Mouse (Mus musculus) midbrain, embryonic 15.5 days (tissue): ENCODE measurements at regions not wholly inside any gene's neighbourhood (a gene's known extent, or its start where the extent isn't known, plus 50 kb on each side); places are given as distances from the start of the nearest gene placed in this dataset.
A peak's percentile ranks its signal among the peaks of the same experiment; 100 is the strongest.

ENCODE experiments used
- ATAC-seq: fragments of 200-750 bp; cut with Nextera tagmentation; replicated peaks from 2 replicates; pipeline ENCODE4 v1.8.0; 2017; ENCODE audit warnings: moderate TSS enrichment
- H3K27ac ChIP-seq: fragments of 300-500 bp; sonication (generic); 2 replicates; pipeline ENCODE4 v1.5.1; 2015; ENCODE audit warnings: mild to moderate bottlenecking, inconsistent platforms
- H3K27me3 ChIP-seq: fragments of 300-500 bp; sonication (generic); replicated peaks from 2 replicates; pipeline ENCODE4 v1.6.1; 2015; ENCODE audit warnings: inconsistent platforms
- H3K36me3 ChIP-seq: fragments of 300-500 bp; sonication (generic); replicated peaks from 2 replicates; pipeline ENCODE4 v1.6.1; 2015; ENCODE audit warnings: inconsistent platforms
- H3K4me1 ChIP-seq: fragments of 300-500 bp; sonication (generic); 2 replicates; pipeline ENCODE4 v1.6.1; 2015; ENCODE audit warnings: inconsistent platforms
- H3K4me2 ChIP-seq: fragments of 300-500 bp; sonication (generic); 2 replicates; pipeline ENCODE4 v1.6.1; 2015; ENCODE audit warnings: inconsistent platforms, mild to moderate bottlenecking, moderate library complexity
- H3K4me3 ChIP-seq: fragments of 300-500 bp; sonication (generic); 2 replicates; pipeline ENCODE4 v1.5.1; 2015; ENCODE audit warnings: mild to moderate bottlenecking, inconsistent platforms
- H3K9ac ChIP-seq: fragments of 300-500 bp; sonication (generic); 2 replicates; pipeline ENCODE4 v1.6.1; 2015; ENCODE audit warnings: mild to moderate bottlenecking, inconsistent platforms
- H3K9me3 ChIP-seq: fragments of 300-500 bp; sonication (generic); 2 replicates; pipeline ENCODE4 v1.6.1; 2016; ENCODE audit warnings: inconsistent platforms
- WGBS: fragments of 180-500 bp; shearing (Covaris S2); methylation state at CpG from one replicate; pipeline ENCODE4 v1.1.7; 2015; ENCODE audit warnings: mixed read lengths; 5-methylcytosine and 5-hydroxymethylcytosine counted together

- H3K9me3 ChIP-seq = no peaks in the 10 kb centered on the region
- WGBS = 84% methylated on average over 2 of the region's 2 CpGs
- H3K36me3 ChIP-seq = no peaks in the 10 kb centered on the region
- H3K9ac ChIP-seq = no peak overlapping the region
- H3K4me3 ChIP-seq = no peak overlapping the region
- peaks cover 9% of the 10 kb centered on the region for H3K4me1 ChIP-seq
- no peak overlapping the region for H3K4me2 ChIP-seq
- no peaks in the 10 kb centered on the region for H3K27me3 ChIP-seq
- no peak for ATAC-seq
- H3K27ac ChIP-seq = no peak overlapping the region
Measured at GRCm38 (mm10) chr9:27453476-27453875, 56.9 kb downstream of the Spata19 start.

GRCm38 (mm10) chr9:27453924-27454652 is 57.5 kb downstream of the Spata19 start:
- ATAC-seq = no peak
- Histone ChIP-seq H3K27ac (no peak overlapping the region), H3K36me3 (no peaks in the 10 kb centered on the region), H3K27me3 (no peaks in the 10 kb centered on the region), H3K9ac (no peak overlapping the region), H3K4me1 (peaks cover 9% of the 10 kb centered on the region), H3K4me3 (no peak overlapping the region), H3K9me3 (no peaks in the 10 kb centered on the region), H3K4me2 (no peak overlapping the region)
- WGBS = 64% methylated on average over 10 of the region's 10 CpGs

- no peak overlapping the region for H3K9ac ChIP-seq
- H3K4me2 ChIP-seq = no peak overlapping the region
- H3K9me3 ChIP-seq = no peaks in the 10 kb centered on the region
- H3K27me3 ChIP-seq = no peaks in the 10 kb centered on the region
- H3K4me1 ChIP-seq = no peaks in the 10 kb centered on the region
- H3K4me3 ChIP-seq = no peak overlapping the region
- no peaks in the 10 kb centered on the region for H3K36me3 ChIP-seq
- no peak overlapping the region for H3K27ac ChIP-seq
- ATAC-seq = no peak
- WGBS = 9% methylated on average over 3 of the region's 3 CpGs
Measured at GRCm38 (mm10) chr9:27458335-27459040, 61.9 kb downstream of the Spata19 start.

GRCm38 (mm10) chr9:27461029-27461428 is 64.4 kb downstream of the Spata19 start:
- Histone ChIP-seq H3K27ac (no peak overlapping the region), H3K27me3 (no peaks in the 10 kb centered on the region), H3K9me3 (no peaks in the 10 kb centered on the region), H3K4me3 (no peak overlapping the region), H3K9ac (no peak overlapping the region), H3K4me1 (no peaks in the 10 kb centered on the region), H3K4me2 (no peak overlapping the region), H3K36me3 (no peaks in the 10 kb centered on the region)
- ATAC-seq = 0 out of 2 replicates have a peak, but pooled peaks have one; percentile 48
- 39% methylated on average over 8 of the region's 8 CpGs for WGBS

GRCm38 (mm10) chr9:27464006-27464405 is 67.4 kb downstream of the Spata19 start:
- H3K4me2 ChIP-seq = no peak overlapping the region
- ATAC-seq = no peak

GRCm38 (mm10) chr9:27475468-27475867 is 78.9 kb downstream of the Spata19 start:
- no peak for ATAC-seq
- Histone ChIP-seq H3K4me1 (peaks cover 9% of the 10 kb centered on the region; the same call in 1 of the 2 replicates), H3K27ac (no peak overlapping the region), H3K36me3 (no peaks in the 10 kb centered on the region), H3K9ac (no peak overlapping the region), H3K4me2 (no peak overlapping the region), H3K27me3 (no peaks in the 10 kb centered on the region), H3K4me3 (no peak overlapping the region), H3K9me3 (no peaks in the 10 kb centered on the region)
- WGBS = 83% methylated on average over 10 of the region's 10 CpGs

More at GRCm38 (mm10) chr9:27464006-27464405, 67.4 kb downstream of the Spata19 start:
- no peaks in the 10 kb centered on the region for H3K4me1 ChIP-seq
- H3K27me3 ChIP-seq = no peaks in the 10 kb centered on the region
- H3K27ac ChIP-seq = no peak overlapping the region
- no peak overlapping the region for H3K4me3 ChIP-seq
- H3K36me3 ChIP-seq = no peaks in the 10 kb centered on the region
- H3K9ac ChIP-seq = no peak overlapping the region
- 90% methylated on average over 1 of the region's 1 CpGs for WGBS
- no peaks in the 10 kb centered on the region for H3K9me3 ChIP-seq

- peaks cover 9% of the 10 kb centered on the region; the same call in 1 of the 2 replicates for H3K4me1 ChIP-seq
- no peaks in the 10 kb centered on the region for H3K36me3 ChIP-seq
- H3K9me3 ChIP-seq = no peaks in the 10 kb centered on the region
- no peak overlapping the region for H3K4me3 ChIP-seq
- H3K4me2 ChIP-seq = no peak overlapping the region
- 49% methylated on average over 5 of the region's 5 CpGs for whole genome bisulfite sequencing
- no peak overlapping the region for H3K27ac ChIP-seq
- H3K9ac ChIP-seq = no peak overlapping the region
- ATAC-seq = no peak
- H3K27me3 ChIP-seq = no peaks in the 10 kb centered on the region
Measured at GRCm38 (mm10) chr9:27476636-27477035, 80.0 kb downstream of the Spata19 start.

- ATAC-seq = 0 out of 2 replicates have a peak, but pooled peaks have one; percentile 33
- 54% methylated on average over 4 of the region's 4 CpGs for WGBS
- H3K27ac ChIP-seq = no peak overlapping the region
Measured at GRCm38 (mm10) chr9:27477079-27477687, 80.6 kb downstream of the Spata19 start.

GRCm38 (mm10) chr9:27478346-27478745 is 81.7 kb downstream of the Spata19 start:
- Histone ChIP-seq H3K9ac (no peak overlapping the region), H3K36me3 (no peaks in the 10 kb centered on the region), H3K4me1 (peaks cover 9% of the 10 kb centered on the region; the same call in 1 of the 2 replicates), H3K27me3 (no peaks in the 10 kb centered on the region), H3K27ac (no peak overlapping the region), H3K4me3 (no peak overlapping the region), H3K9me3 (no peaks in the 10 kb centered on the region), H3K4me2 (no peak overlapping the region)
- WGBS = 96% methylated on average over 3 of the region's 3 CpGs
- ATAC-seq = no peak

More at GRCm38 (mm10) chr9:27477079-27477687, 80.6 kb downstream of the Spata19 start:
- H3K4me3 ChIP-seq = no peak overlapping the region
- peaks cover 9% of the 10 kb centered on the region; the same call in 1 of the 2 replicates for H3K4me1 ChIP-seq
- no peaks in the 10 kb centered on the region for H3K27me3 ChIP-seq
- no peak overlapping the region for H3K4me2 ChIP-seq
- no peaks in the 10 kb centered on the region for H3K36me3 ChIP-seq
- no peak overlapping the region for H3K9ac ChIP-seq
- H3K9me3 ChIP-seq = no peaks in the 10 kb centered on the region

- Histone ChIP-seq H3K36me3 (no peaks in the 10 kb centered on the region), H3K27ac (no peak overlapping the region), H3K4me2 (no peak overlapping the region), H3K9ac (no peak overlapping the region), H3K4me1 (no peaks in the 10 kb centered on the region), H3K27me3 (no peaks in the 10 kb centered on the region), H3K4me3 (no peak overlapping the region), H3K9me3 (no peaks in the 10 kb centered on the region)
- no peak for ATAC-seq
- WGBS = 56% methylated on average over 6 of the region's 6 CpGs
Measured at GRCm38 (mm10) chr9:27501816-27502215, 105.2 kb downstream of the Spata19 start.

- WGBS = 79% methylated on average over 5 of the region's 5 CpGs
- Histone ChIP-seq H3K36me3 (no peaks in the 10 kb centered on the region), H3K4me1 (no peaks in the 10 kb centered on the region), H3K4me2 (no peak overlapping the region), H3K9ac (no peak overlapping the region), H3K27me3 (no peaks in the 10 kb centered on the region), H3K27ac (no peak overlapping the region), H3K4me3 (no peak overlapping the region), H3K9me3 (no peaks in the 10 kb centered on the region)
- no peak for ATAC-seq
Measured at GRCm38 (mm10) chr9:27509157-27509556, 112.6 kb downstream of the Spata19 start.

- Histone ChIP-seq H3K36me3 (no peaks in the 10 kb centered on the region), H3K4me2 (no peak overlapping the region), H3K9ac (no peak overlapping the region), H3K27ac (no peak overlapping the region), H3K4me1 (no peaks in the 10 kb centered on the region), H3K4me3 (no peak overlapping the region), H3K27me3 (no peaks in the 10 kb centered on the region), H3K9me3 (no peaks in the 10 kb centered on the region)
- ATAC-seq = no peak
- WGBS = 95% methylated on average over 9 of the region's 9 CpGs
Measured at GRCm38 (mm10) chr9:27509711-27510110, 113.1 kb downstream of the Spata19 start.
